Mouse (Mus musculus): ENCODE data around the gene Hba-a2.
A peak's percentile ranks its signal among the peaks of the same experiment; 100 is the strongest.
"Not testable (repeated sequence)": the region's sequence is repeated elsewhere in the genome, so short reads cannot be mapped to it uniquely, and the experiment has no call there.

Gene Hba-a2

GRCm38 (mm10) chr11:32283091-32283777, 13.1 kb upstream of the Hba-a2 start, which contains the start of gene Hba-a1:
TSS of gene Hba-a1 (plus strand) at chr11:32283511.
- not testable (repeated sequence) for DNase-seq

DNA sequence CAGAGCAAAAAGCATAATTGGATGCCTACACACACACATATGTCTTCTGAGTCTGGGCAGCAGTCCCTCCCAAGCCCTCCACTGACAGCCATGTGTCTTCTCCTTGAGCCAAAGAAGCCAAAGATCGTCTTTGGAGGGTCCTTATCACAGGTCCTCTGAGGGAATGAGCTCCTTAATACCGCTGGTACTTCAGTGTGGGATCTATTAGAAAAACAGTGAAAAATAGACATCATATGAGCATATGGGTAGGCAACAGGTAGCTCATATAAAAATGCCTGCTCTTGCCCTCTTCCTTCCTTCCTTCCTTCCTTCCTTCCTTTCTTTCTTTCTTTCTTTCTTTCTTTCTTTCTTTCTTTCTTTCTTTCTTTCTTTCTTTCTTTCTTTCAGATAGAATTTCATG, 11.7 kb upstream of the Hba-a2 start:
- DNase-seq: not testable (repeated sequence)

- no peak for DNase-seq
These were observed 11.1 kb upstream of the Hba-a2 start for GRCm38 (mm10) chr11:32285031-32285775.

- DNase-seq: not testable (repeated sequence)
These were observed 10.4 kb upstream of the Hba-a2 start for GRCm38 (mm10) chr11:32285887-32286286.

- peak; percentile 88 for DNase-seq
These were observed 9.4 kb upstream of the Hba-a2 start, which contains the start of gene Hbq1b for GRCm38 (mm10) chr11:32286695-32287492. TSS of gene Hbq1b (plus strand) at chr11:32286965.

DNA sequence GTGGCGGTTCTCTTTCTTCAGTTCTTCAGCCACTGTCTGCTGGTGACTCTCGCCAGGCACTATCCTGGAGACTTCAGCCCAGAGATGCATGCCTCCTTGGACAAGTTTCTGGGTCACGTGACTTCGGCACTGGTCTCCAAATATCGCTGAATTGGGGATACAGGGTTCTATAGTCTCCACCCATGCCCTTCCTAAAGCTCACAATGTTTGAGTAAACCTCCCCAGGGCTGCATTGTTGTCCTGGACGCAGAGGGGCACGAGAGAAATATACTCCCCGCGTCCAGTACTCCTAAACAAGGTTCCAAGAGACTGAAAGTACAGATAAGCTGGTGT, 8.8 kb upstream of the Hba-a2 start:
- DNase-seq: no peak

GRCm38 (mm10) chr11:32292819-32293218, 3.5 kb upstream of the Hba-a2 start:
- DNase-seq: not testable (repeated sequence)

- DNase-seq: not testable (repeated sequence)
These were observed 2.8 kb upstream of the Hba-a2 start for GRCm38 (mm10) chr11:32293479-32293878.

GRCm38 (mm10) chr11:32297417-32297816, 1.1 kb downstream of the Hba-a2 start:
- DNase-seq: not testable (repeated sequence)

- no peak for DNase-seq
These were observed 1.7 kb downstream of the Hba-a2 start for GRCm38 (mm10) chr11:32297866-32298531.

DNA sequence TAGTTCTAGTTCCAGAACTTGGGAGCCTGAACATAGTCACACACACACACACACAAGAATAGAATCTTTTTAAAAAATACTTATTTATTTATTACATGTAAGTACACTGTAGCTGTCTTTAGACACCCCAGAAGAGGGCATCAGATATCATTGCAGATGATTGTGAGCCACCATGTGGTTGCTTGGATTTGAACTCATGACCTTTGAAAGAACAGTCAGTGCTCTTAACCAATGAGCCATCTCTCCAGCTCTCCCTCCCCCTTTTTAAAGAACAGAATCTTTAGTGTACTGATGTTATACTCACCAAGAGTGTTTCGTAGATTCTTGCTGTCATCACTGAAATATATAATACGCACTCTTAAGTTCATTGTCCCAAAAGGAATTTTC, 2.2 kb downstream of the Hba-a2 start:
- DNase-seq: no peak

DNA sequence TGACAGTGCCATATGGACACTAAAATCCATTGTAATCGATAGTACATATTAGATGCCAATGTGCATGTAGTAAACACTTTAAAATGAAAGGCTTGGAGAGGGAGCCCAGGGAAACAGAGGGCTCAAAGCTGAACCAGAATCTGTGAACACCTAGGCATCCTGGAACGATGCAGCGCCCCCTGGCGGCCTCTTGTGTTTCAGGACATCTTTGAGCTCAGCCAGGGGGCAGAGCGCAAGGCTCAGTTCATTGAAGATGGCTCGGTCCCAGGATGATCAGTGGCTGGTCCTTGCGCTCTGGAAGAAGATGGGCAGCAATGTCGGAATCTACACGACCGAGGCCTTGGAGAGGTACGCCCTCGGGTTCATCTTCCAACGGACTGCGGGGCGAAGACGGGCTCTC, 3.6 kb downstream of the Hba-a2 start, which contains the start of gene Hbq1a:
Gene Hbq1a, plus strand, starts transcription at position 205 of the 400 bp plus-strand sequence.
- peak; percentile 81 for DNase-seq

DNA sequence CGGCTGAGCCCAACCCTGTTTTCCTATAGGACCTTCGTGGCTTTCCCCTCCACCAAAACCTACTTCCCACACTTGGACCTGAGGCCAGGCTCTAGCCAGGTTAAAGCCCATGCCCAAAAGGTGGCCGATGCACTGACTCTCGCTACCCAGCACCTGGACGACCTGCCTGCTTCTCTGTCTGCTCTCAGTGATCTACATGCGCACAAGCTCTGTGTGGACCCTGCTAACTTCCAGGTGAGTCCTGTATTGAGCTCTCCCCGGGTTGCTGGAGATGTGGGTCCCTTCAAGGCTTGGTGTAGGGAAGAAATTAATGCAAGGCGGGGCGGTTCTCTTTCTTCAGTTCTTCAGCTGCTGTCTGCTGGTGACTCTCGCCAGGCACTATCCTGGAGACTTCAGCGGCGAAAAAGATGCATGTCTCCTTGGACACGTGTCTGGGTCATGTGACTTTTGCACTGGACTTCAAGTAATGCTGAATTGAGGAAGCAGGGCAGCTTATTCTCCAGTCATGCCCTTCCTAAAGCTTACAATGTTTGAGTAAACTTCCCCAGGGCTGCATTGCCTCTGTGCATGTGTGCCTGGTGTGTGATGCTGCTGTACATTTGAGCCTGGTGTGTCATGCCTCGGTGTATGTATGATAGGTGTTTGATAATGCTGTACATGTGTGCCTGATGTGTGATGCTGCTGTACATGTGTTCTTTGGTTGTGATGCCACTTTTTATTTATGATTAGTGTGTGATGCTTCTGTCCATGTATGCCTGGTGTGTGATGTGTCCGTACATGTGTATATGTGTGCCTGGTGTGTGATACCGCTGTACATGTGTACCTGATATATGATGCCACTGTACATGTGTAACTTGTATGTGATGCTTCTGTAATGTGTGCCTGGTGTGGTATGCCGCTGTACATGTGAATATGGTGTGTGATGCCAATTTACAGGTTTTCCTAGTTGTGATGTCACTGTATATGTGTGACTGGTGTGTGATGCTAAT, 4.3 kb downstream of the Hba-a2 start:
- no peak for DNase-seq

DNA sequence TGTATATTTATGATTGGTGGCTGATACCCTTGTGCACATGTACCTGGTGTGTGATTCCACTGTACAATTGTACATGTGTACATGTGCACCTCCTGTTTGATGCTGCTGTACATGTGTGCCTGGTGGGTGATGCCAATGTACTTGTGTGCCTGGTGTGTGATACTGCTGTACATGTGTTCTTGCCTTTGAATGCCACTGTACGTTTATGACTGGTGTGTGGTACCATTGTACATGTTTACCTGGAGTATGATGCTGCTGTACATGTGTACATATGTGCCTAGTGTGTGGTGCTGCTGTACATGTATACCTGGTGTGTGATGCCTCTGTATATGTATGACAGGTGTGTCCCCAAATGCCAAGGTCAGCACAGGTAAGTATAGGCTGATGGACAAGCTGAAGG, 5.2 kb downstream of the Hba-a2 start:
- DNase-seq: no peak

DNA sequence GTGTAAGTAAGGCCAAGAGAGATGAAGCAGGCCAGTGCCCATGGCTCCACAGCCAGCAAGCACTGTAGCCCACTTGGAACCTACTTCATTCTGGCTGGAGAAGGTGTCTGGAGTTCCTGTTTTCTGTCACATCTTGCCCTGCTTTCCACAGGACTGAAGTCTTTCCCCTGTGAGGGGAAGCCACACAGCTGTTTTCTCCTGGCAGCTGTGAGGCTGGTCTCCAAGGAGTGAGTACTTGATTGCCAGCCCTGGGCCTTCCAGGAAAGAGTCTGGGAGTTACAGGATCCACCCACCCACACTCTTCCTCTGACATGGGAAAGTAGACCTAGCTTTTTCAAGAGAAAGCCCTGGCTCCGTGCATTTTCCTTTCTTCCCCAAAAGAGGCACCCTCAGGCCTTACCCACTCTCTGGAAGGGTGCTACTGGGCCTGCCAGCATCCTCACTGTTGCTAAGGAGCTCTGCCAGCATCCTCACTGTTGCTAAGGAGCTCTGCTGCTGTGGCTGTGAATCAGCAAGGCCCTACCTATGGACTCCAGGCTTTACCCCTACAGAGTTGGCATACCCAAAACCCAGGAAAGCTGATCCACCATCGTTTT, 6.6 kb downstream of the Hba-a2 start:
- DNase-seq: no peak

DNA sequence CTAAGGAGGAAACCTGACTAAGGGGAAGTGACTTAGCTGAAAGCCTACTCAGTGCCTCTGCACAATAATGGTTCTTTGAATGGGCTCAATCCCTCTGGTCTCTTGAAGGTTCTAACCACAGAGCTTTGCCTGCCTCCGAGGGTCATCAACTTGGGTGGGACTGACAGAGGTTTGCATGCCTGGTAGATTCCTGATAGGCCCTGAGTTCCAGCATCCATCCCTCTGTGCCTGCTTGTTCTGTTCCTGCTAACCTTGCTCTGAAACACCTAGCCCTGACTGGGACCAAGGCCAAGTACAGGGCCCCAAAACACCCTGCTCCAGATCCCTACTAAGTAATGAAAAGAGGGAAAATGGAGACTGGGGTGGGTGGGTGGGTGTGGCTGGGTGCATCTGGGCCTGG, 7.2 kb downstream of the Hba-a2 start:
- no peak for DNase-seq

DNA sequence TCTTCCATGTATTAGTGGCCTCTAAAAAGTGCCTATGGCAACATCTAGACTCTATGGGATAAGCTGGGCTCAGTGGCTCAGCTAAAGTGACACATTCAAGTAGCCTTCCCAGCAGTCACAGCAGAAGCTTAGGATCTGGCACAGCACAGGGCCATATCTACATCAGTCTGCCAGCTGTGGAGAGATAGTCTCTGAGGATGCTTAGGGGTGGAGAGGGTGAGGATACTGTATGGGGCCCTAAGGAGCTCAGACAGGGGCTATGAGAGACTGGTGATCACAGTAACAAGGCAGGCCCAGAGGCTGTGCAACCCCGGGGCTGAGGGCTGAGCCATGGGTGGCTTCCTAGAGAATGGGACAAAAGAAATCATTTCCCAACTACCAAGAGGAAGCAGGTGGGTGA, 10.7 kb downstream of the Hba-a2 start:
- no peak for DNase-seq

- DNase-seq: no peak
These were observed 13.2 kb downstream of the Hba-a2 start for GRCm38 (mm10) chr11:32309446-32309845.

GRCm38 (mm10) chr11:32309928-32310327, 13.6 kb downstream of the Hba-a2 start:
- DNase-seq: no peak

GRCm38 (mm10) chr11:32316009-32316408, 19.7 kb downstream of the Hba-a2 start:
- DNase-seq: no peak

Measured in kidney, postnatal 10 days (tissue).